Mouse (Mus musculus) liver, embryonic 12.5 days (tissue): ENCODE data around the gene Aifm1. TPM values are rescaled to one million over a fixed set of nuclear protein-coding genes. Genes with fewer than 3 reads are reported as not detected.
A peak's percentile ranks its signal among the peaks of the same experiment; 100 is the strongest.
"Not testable (repeated sequence)": the region's sequence is repeated elsewhere in the genome, so short reads cannot be mapped to it uniquely, and the experiment has no call there.

Experiments used
- ATAC-seq: fragments of 200-750 bp; cut with Nextera tagmentation; 2 replicates; pipeline ENCODE4 v1.8.0; 2017; ENCODE audit warnings: moderate number of reproducible peaks, mild to moderate bottlenecking, moderate library complexity
- H3K27ac ChIP-seq: fragments of 300-500 bp; sonication (generic); 2 replicates; pipeline ENCODE4 v1.5.1; 2016; ENCODE audit warnings: mild to moderate bottlenecking
- H3K27me3 ChIP-seq: fragments of 300-500 bp; sonication (generic); replicated peaks from 2 replicates; pipeline ENCODE4 v1.6.1; 2016; ENCODE audit warnings: mild to moderate bottlenecking, moderate library complexity
- H3K36me3 ChIP-seq: fragments of 300-500 bp; sonication (generic); 2 replicates; pipeline ENCODE4 v1.6.1; 2016; ENCODE audit warnings: mild to moderate bottlenecking, moderate library complexity
- H3K4me1 ChIP-seq: fragments of 300-500 bp; sonication (generic); 2 replicates; pipeline ENCODE4 v1.6.1; 2016
- H3K4me2 ChIP-seq: fragments of 300-500 bp; sonication (generic); 2 replicates; pipeline ENCODE4 v1.6.1; 2016; ENCODE audit warnings: mild to moderate bottlenecking, moderate library complexity
- H3K4me3 ChIP-seq: fragments of 300-500 bp; sonication (generic); 2 replicates; pipeline ENCODE4 v1.5.1; 2016; ENCODE audit warnings: mild to moderate bottlenecking, moderate library complexity
- H3K9ac ChIP-seq: fragments of 300-500 bp; sonication (generic); 2 replicates; pipeline ENCODE4 v1.6.1; 2016; ENCODE audit warnings: mild to moderate bottlenecking, moderate library complexity
- H3K9me3 ChIP-seq: fragments of 300-500 bp; sonication (generic); replicated peaks from 2 replicates; pipeline ENCODE4 v1.6.1; 2016; ENCODE audit warnings: mild to moderate bottlenecking, moderate library complexity
- WGBS: fragments of 180-500 bp; shearing (Covaris S2); methylation state at CpG from one replicate; pipeline ENCODE4 v1.1.7; 2016; ENCODE audit not compliant: insufficient replicate concordance; 5-methylcytosine and 5-hydroxymethylcytosine counted together
- polyA plus RNA-seq: library from polyadenylated mRNA; unstranded; fragments of >200 nt; fragmentation: Nextera tagmentation; extraction: Ambion mirVana; gene quantifications from 2 replicates; pipeline ENCODE4 v1.2.1, GENCODE M21; 2016

Aifm1 gene
- polyA plus RNA-seq, 1 experiment from 2014 or later = 73.2 TPM

DNA sequence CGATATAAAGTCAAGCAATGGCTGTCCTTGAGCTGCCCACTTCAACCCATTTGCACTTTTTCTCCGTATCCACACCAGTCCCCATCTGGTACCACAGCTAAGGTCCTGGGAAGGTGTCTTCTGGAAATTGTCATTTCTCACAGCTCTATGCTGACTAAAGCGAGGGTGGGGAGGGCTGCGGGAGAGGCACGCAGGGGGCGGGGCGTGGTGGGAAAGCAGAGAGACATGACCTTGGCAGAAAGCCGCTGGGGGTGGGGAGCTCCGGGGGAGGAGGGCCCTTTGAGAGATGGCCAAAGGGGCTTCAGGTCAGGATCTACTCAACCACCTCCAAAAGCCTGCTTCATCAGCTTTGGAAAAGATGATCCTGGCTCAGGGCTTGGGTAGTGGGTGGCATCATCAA is 58.3 kb downstream of the Aifm1 start:
- H3K4me1 ChIP-seq = peaks cover 32% of the 10 kb centered on the region
- peak overlapping the region; percentile 80 for H3K4me2 ChIP-seq
- no peak for ATAC-seq
- 15% methylated on average over 9 of the region's 9 CpGs for WGBS
- H3K9me3 ChIP-seq = no peaks in the 10 kb centered on the region
- no peaks in the 10 kb centered on the region for H3K36me3 ChIP-seq
- H3K27ac ChIP-seq = no peak overlapping the region
- peaks cover 25% of the 10 kb centered on the region for H3K27me3 ChIP-seq
- no peak overlapping the region for H3K9ac ChIP-seq
- H3K4me3 ChIP-seq = no peak overlapping the region

DNA sequence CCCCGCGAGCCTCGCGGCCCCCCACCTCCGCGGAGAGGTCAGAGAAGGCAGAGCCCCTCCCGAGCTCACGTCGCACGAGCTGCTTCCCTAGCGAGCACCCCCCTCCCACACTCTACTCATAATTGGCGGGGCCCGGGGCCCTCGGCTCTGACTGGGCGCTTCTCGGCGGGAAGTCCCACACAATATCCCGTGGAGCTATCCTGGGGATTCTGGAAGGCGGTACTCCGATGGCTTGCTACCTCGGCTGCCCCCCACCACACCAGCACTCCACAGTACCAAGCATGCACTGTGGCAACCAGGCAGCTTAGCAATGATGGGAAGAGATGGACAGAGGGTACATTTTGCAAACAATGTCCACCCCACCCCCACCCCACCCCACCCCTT is 58.9 kb downstream of the Aifm1 start:
- H3K4me2 ChIP-seq = peak overlapping the region; percentile 80
- H3K36me3 ChIP-seq = no peaks in the 10 kb centered on the region
- H3K27me3 ChIP-seq = peaks cover 25% of the 10 kb centered on the region
- no peak overlapping the region for H3K27ac ChIP-seq
- peaks cover 37% of the 10 kb centered on the region for H3K4me1 ChIP-seq
- peak overlapping the region; percentile 55 for H3K9ac ChIP-seq
- 6% methylated on average over 13 of the region's 21 CpGs for WGBS
- peak overlapping the region; percentile 66 for H3K4me3 ChIP-seq
- H3K9me3 ChIP-seq = no peaks in the 10 kb centered on the region
- ATAC-seq = peak; percentile 44

DNA sequence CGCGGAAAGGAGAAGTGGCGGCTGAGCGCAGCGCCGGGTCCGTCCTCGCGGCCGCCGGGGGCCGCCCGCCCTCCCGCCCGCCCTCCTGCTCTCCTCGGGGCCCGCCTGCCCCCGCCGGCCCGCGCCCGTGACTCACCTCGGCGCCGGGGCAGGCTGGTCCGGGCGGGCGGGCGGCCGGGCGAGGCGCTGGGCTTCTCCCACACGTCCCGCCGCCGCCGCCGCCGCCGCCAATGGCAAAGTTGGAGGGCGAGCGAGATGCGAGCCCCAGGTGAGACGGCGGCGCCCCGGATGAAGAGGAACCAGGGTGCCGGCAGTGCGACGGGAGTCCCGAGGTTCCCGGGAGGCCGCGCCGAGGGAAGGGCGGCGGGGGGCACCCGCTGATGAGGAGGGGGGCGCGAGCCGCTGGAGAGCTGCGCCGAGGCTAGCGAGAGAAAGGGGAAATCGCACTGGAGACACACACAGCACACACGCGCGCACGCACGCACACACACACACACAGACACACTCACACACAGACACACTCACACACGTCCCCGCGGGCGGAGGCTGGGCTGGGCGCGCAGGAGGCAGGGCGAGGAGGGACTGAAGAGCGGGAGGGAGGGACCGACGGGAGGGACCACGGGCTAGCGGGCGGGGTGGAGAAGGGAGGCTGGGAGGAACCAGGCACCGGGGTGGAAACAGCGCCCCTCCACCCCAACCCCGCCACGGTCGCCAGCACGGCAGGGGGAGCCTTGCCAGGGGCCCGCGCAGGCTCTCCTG is 59.4 kb downstream of the Aifm1 start:
- H3K9ac ChIP-seq = peak overlapping the region; percentile 79
- no peaks in the 10 kb centered on the region for H3K9me3 ChIP-seq
- no peaks in the 10 kb centered on the region for H3K36me3 ChIP-seq
- ATAC-seq = peak; percentile 87
- H3K27ac ChIP-seq = peak overlapping the region; percentile 68
- H3K4me3 ChIP-seq = peak overlapping the region; percentile 66
- peaks cover 37% of the 10 kb centered on the region for H3K4me1 ChIP-seq
- H3K27me3 ChIP-seq = peaks cover 25% of the 10 kb centered on the region
- 6% methylated on average over 42 of the region's 91 CpGs for WGBS
- peak overlapping the region; percentile 80 for H3K4me2 ChIP-seq

DNA sequence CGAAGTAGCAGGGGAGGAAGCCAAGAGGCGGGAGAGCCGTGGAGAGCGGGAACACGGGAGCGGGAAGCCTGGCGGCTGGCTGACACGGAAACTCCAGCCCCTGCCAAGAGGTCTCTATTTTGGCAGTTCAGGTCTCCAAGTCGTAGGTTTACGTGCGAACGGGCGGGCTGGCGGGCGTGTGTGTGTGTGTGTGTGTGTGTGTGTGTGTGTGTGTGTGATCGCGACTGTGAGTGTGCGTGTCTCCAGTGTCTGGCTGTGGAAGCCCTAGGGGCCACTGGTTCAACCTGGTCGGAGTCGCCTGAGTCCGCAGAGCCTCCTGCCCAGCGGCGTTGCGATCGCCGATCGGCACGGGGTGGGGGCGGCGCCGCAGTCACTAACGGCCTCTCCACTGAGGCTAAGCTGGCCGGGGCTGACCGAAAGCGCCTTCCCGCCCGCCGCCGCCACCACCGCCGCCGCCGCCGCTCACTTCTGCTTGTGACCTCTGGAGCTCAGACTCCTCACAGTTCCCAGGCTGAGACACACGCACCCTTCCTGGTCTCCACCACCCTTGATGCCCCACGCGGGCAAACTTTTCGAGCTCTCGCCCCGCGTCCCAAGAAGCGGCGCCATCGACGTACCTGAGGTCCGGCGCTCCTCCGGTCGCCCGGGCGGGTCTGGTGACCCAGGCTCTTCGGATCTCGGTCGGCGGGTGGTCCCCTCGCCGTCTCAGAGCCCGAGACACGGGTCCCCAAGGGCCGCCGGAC is 60.3 kb downstream of the Aifm1 start:
- Histone ChIP-seq H3K9me3 (no peaks in the 10 kb centered on the region), H3K27ac (peak overlapping the region; percentile 68), H3K4me3 (peak overlapping the region; percentile 66), H3K4me1 (peaks cover 37% of the 10 kb centered on the region), H3K4me2 (peak overlapping the region; percentile 80), H3K9ac (peak overlapping the region; percentile 79), H3K36me3 (no peaks in the 10 kb centered on the region), H3K27me3 (peaks cover 25% of the 10 kb centered on the region)
- peak; percentile 29 for ATAC-seq
- WGBS = 13% methylated on average over 40 of the region's 71 CpGs

DNA sequence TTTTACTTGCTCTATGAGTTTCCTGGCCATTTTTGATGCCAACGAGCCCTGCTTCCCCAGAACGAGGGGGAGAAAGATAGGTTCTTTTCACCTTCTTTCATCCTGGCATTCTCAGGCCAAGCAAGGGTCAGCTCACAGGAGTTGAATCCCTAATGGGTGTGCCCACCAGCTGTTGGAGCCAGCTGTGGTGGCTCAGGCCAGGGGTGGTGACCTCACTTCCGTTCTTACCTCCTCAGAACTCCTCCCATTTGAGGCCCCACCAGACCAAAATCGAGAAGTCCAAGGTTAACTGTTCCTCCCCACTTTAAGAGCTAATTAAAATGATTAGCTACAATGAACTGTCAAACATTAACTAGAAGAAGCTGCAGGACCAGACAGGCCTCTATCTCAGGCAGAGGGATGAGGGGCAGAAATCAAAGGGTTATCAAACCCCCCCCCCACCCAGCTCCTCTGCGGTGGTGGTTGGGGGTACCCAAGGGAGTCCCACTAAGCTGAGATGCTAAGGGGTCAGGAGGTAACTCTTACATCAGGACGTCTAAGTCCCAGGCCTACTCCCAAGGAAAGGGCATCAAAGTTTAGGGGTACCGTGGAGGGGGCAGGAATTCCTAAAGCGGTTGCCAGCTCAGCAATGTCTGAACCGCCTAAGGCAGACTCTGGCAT is 61.0 kb downstream of the Aifm1 start:
- H3K4me1 ChIP-seq = peaks cover 42% of the 10 kb centered on the region
- H3K9ac ChIP-seq = peak overlapping the region; percentile 79
- peak overlapping the region; percentile 80 for H3K4me2 ChIP-seq
- no peaks in the 10 kb centered on the region for H3K36me3 ChIP-seq
- no peaks in the 10 kb centered on the region for H3K9me3 ChIP-seq
- H3K27me3 ChIP-seq = peaks cover 25% of the 10 kb centered on the region
- H3K4me3 ChIP-seq = peak overlapping the region; percentile 66
- H3K27ac ChIP-seq = peak overlapping the region; percentile 60; the same call in 1 of the 2 replicates
- WGBS = 18% methylated on average over 9 of the region's 9 CpGs
- no peak for ATAC-seq

DNA sequence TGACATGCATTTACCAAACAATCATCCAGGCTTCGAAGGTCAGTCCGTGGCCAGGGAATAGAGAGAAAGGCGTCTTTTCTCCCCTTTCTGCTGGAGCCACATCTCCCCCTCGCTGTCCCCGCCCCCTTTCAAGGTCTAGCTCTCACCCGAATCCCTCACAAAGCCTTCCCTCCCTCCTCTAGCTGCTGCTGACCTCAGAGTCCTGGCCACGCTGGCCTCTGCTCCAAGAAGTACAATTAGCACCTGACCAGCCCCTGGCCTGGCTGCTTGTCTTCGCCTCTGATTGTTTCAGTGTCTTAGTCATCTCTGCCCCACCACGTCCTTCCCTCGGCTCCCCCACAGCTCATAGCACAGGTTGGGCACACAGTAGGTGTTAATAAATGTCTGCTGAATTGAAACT is 63.7 kb downstream of the Aifm1 start:
- Histone ChIP-seq H3K4me1 (peaks cover 36% of the 10 kb centered on the region), H3K9ac (no peak overlapping the region), H3K27me3 (peaks cover 20% of the 10 kb centered on the region), H3K9me3 (no peaks in the 10 kb centered on the region), H3K4me3 (no peak overlapping the region), H3K27ac (no peak overlapping the region), H3K4me2 (no peak overlapping the region), H3K36me3 (no peaks in the 10 kb centered on the region)
- WGBS = 52% methylated on average over 10 of the region's 10 CpGs
- ATAC-seq = no peak

DNA sequence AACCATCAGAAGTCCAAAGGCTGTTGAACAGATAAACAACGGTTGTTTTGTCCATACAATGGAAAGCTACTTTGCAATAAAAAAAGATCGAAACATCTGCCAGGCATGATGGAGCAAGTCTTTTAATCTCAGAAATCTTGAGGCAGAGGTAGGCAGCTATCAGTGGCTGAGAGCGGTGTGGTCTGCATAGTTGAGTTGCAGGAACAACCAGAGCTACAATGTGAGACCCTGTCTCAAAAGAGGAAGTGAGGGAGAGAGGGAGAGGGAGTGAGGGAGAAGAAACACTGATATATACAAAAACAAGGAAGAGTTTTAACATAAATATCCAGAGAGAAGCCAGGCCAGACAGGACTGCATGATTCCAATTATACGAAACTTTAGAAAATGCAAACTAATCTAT is 68.7 kb downstream of the Aifm1 start:
- H3K9ac ChIP-seq = no peak overlapping the region
- no peaks in the 10 kb centered on the region for H3K36me3 ChIP-seq
- 48% methylated on average over 4 of the region's 4 CpGs for WGBS
- no peaks in the 10 kb centered on the region for H3K27me3 ChIP-seq
- H3K9me3 ChIP-seq = no peaks in the 10 kb centered on the region
- no peak for ATAC-seq
- no peak overlapping the region for H3K4me2 ChIP-seq
- H3K27ac ChIP-seq = no peak overlapping the region
- no peak overlapping the region for H3K4me3 ChIP-seq
- peaks cover 22% of the 10 kb centered on the region for H3K4me1 ChIP-seq

DNA sequence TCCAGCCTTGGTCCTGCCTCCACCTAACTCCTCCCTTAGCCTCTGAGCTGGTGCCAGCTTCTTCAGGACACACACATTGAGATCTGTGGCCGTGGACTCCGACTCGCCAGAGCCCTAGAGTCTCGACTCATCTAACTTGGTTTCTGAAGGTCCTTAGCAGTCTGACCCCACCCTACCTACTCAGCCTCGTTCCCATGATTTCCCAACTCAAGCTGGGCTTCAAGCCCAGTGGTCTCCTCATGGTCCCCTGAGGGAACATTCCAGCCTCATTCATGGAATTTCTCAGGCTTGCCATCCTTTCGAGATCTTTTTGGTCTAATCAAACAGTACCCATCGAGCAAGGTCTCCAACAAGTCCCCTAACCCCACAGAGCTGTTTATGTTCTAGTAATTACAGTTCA is 71.4 kb downstream of the Aifm1 start:
- Histone ChIP-seq H3K27me3 (no peaks in the 10 kb centered on the region), H3K27ac (no peak overlapping the region), H3K4me2 (no peak overlapping the region), H3K36me3 (no peaks in the 10 kb centered on the region), H3K9ac (no peak overlapping the region), H3K4me1 (peaks cover 30% of the 10 kb centered on the region), H3K4me3 (no peak overlapping the region), H3K9me3 (no peaks in the 10 kb centered on the region)
- no peak for ATAC-seq
- WGBS = 62% methylated on average over 7 of the region's 7 CpGs

DNA sequence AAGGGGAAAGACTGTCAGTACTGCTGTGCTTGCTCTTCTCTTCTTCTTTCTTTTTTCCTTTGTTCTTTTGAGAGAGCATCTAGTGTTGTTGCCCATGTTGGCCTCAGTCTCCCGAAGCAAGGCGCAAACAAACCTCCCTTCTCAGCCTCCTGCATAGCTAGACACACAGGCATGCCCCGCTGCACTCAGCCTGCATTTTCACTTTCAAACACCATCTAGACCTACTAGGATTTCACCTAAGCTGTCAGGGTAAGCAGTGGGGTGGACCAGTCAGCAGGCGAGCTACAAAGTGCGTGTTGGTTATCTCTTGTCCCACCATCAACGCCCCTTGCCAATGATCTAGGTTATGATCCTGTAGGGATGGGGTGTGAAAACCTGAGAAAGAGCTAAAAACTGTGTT is 71.8 kb downstream of the Aifm1 start:
- no peaks in the 10 kb centered on the region for H3K9me3 ChIP-seq
- no peak for ATAC-seq
- no peak overlapping the region for H3K4me2 ChIP-seq
- no peak overlapping the region for H3K9ac ChIP-seq
- 77% methylated on average over 6 of the region's 6 CpGs for WGBS
- no peak overlapping the region for H3K27ac ChIP-seq
- H3K27me3 ChIP-seq = no peaks in the 10 kb centered on the region
- no peaks in the 10 kb centered on the region for H3K36me3 ChIP-seq
- H3K4me3 ChIP-seq = no peak overlapping the region
- peaks cover 30% of the 10 kb centered on the region for H3K4me1 ChIP-seq

DNA sequence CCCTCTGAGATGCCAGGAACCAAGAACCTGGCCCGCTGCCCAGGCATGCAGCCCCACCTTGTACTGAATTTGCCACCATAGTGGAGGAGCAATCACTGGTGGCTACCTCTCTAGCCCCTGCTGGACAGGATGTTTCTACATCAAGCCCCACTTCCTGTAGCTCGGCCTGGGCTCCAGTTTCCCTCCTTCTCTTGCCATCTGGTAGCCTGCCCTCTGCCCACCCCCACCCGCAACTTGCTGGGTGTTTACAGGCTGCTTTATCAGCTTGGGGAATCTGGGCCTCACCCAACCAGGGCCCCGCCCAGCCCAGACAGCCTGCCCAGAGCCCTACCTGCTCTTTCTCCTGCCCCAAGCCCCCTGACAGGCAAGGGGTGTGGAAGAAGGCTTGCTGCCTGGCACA is 74.3 kb downstream of the Aifm1 start:
- no peaks in the 10 kb centered on the region for H3K27me3 ChIP-seq
- 16% methylated on average over 4 of the region's 4 CpGs for WGBS
- no peak overlapping the region for H3K4me3 ChIP-seq
- H3K36me3 ChIP-seq = no peaks in the 10 kb centered on the region
- H3K4me1 ChIP-seq = peaks cover 48% of the 10 kb centered on the region
- H3K4me2 ChIP-seq = peak overlapping the region; percentile 42
- ATAC-seq = peak; percentile 74
- no peaks in the 10 kb centered on the region for H3K9me3 ChIP-seq
- 0 out of 2 replicates have a peak overlapping the region, but pooled peaks have one; percentile 27 for H3K9ac ChIP-seq
- H3K27ac ChIP-seq = no peak overlapping the region

DNA sequence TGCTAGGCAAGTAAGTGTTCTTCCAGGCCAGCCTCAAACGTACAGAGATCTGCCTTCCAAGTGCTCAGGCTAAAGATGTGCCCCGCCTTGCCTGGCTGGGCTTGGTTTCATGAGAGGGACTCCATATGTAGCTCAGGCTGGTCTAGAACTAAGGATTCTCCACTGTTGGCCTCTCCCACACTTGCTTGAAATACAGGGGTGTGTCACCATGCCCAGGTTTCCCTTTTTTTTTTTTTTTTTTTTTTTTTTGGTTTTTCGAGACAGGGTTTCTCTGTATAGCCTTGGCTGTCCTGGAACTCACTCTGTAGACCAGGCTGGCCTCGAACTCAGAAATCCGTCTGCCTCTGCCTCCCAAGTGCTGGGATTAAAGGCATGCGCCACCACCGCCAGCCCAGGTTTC is 77.3 kb downstream of the Aifm1 start:
- not testable (repeated sequence) for ATAC-seq, H3K36me3 ChIP-seq, H3K9me3 ChIP-seq, H3K4me2 ChIP-seq, H3K4me3 ChIP-seq, H3K27me3 ChIP-seq, H3K9ac ChIP-seq
- peaks cover 52% of the 10 kb centered on the region for H3K4me1 ChIP-seq
- 28% methylated on average over 4 of the region's 7 CpGs for WGBS
- H3K27ac ChIP-seq = peak overlapping the region; percentile 36; the same call in 1 of the 2 replicates

DNA sequence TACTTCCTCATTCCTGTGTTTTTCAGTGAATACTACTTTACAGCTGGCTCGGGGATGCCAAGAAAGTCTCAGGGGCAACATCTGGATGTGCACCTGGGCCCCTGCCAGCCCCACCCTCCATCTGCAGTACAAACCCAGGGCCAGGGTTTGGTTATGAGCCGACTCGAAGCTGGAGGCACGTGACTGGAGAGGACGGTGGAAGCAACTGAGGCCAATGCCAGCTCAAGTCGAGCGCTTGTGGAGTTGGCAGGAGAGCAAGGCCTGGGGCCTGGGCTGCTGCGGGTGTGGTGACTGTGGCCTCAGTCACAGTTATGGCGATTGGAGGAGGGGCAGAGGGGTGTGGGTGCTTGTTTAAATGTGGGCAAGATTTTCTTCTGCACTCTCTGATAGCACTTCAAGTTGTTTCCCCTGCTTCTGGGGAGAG is 77.9 kb downstream of the Aifm1 start:
- Histone ChIP-seq H3K4me1 (peaks cover 52% of the 10 kb centered on the region), H3K27ac (peak overlapping the region; percentile 36; the same call in 1 of the 2 replicates), H3K27me3 (no peaks in the 10 kb centered on the region), H3K36me3 (no peaks in the 10 kb centered on the region), H3K9ac (no peak overlapping the region), H3K9me3 (no peaks in the 10 kb centered on the region), H3K4me2 (no peak overlapping the region), H3K4me3 (no peak overlapping the region)
- WGBS = 23% methylated on average over 9 of the region's 9 CpGs
- peak; percentile 50 for ATAC-seq
